Mouse (Mus musculus): ENCODE data around the gene Aldh3b1. TPM values are rescaled to one million over a fixed set of nuclear protein-coding genes. Genes with fewer than 3 reads are reported as not detected.

Aldh3b1 gene
- polyA plus RNA-seq, 1 experiment from 2014 or later: 4.2 TPM

DNA sequence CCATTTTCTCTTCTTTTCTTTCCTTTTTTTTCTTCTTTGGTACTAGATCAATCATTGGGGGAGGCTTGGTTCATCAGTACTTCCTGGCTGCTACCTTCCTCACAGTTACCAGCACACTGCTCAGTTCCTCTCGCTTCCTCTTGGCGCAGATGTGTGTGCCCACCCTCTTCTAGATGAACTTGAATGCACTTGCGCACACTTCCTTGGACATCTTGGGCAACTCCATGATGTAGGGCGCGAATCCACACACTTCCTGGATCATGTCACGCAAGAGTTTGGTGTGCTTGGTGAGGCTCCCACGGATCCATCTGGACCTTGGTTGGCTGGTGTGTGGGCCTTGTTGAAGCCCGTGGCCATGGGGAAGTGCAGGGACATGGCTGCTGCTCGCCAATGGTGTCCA lies 2.1 kb upstream of the Aldh3b1 start:
- 91% methylated on average over 9 of the region's 9 CpGs for WGBS
- no peak overlapping the region for H3K4me2 ChIP-seq (ENCODE audit: low read depth, low read length)
- no peak overlapping the region for H3K27ac ChIP-seq (ENCODE audit: low read length)
- no peaks in the 10 kb centered on the region for H3K36me3 ChIP-seq (ENCODE audit: control insufficient read depth, insufficient read depth, low read length)
- no peaks in the 10 kb centered on the region for H3K9me3 ChIP-seq (ENCODE audit: control insufficient read depth, low read length)
- H3K27me3 ChIP-seq (replicated peaks; ENCODE audit: control insufficient read depth, insufficient read depth, low read length): no peaks in the 10 kb centered on the region
- peaks cover 24% of the 10 kb centered on the region for H3K4me1 ChIP-seq (ENCODE audit: control insufficient read depth, insufficient read depth, low read length)
- no peak overlapping the region for H3K9ac ChIP-seq (ENCODE audit: low read depth, low read length)
- H3K4me3 ChIP-seq (ENCODE audit: low read length): no peak overlapping the region
- ATAC-seq: no peak

GRCm38 (mm10) chr19:3930262-3931057 lies 852 bp upstream of the Aldh3b1 start:
- Histone ChIP-seq H3K9me3 (ENCODE audit: control insufficient read depth, low read length) (no peaks in the 10 kb centered on the region), H3K4me1 (ENCODE audit: control insufficient read depth, insufficient read depth, low read length) (peaks cover 19% of the 10 kb centered on the region), H3K4me3 (ENCODE audit: low read length) (no peak overlapping the region), H3K4me2 (ENCODE audit: low read depth, low read length) (no peak overlapping the region), H3K36me3 (ENCODE audit: control insufficient read depth, insufficient read depth, low read length) (no peaks in the 10 kb centered on the region), H3K9ac (ENCODE audit: low read depth, low read length) (peak overlapping the region; percentile 25; the same call in 1 of the 2 replicates), H3K27me3 (replicated peaks; ENCODE audit: control insufficient read depth, insufficient read depth, low read length) (no peaks in the 10 kb centered on the region), H3K27ac (ENCODE audit: low read length) (peak overlapping the region; percentile 75)
- no peak for ATAC-seq
- WGBS: 66% methylated on average over 21 of the region's 21 CpGs

- no peaks in the 10 kb centered on the region for H3K27me3 ChIP-seq (replicated peaks; ENCODE audit: control insufficient read depth, insufficient read depth, low read length)
- ATAC-seq: no peak
- H3K4me1 ChIP-seq (ENCODE audit: control insufficient read depth, insufficient read depth, low read length): peaks cover 20% of the 10 kb centered on the region
- no peak overlapping the region for H3K4me2 ChIP-seq (ENCODE audit: low read depth, low read length)
- no peaks in the 10 kb centered on the region for H3K9me3 ChIP-seq (ENCODE audit: control insufficient read depth, low read length)
- H3K4me3 ChIP-seq (ENCODE audit: low read length): no peak overlapping the region
- no peak overlapping the region for H3K9ac ChIP-seq (ENCODE audit: low read depth, low read length)
- 76% methylated on average over 4 of the region's 4 CpGs for WGBS
- H3K36me3 ChIP-seq (ENCODE audit: control insufficient read depth, insufficient read depth, low read length): no peaks in the 10 kb centered on the region
- H3K27ac ChIP-seq (ENCODE audit: low read length): peak overlapping the region; percentile 75
Measured at GRCm38 (mm10) chr19:3928779-3929178, 829 bp downstream of the Aldh3b1 start.

- Histone ChIP-seq H3K4me3 (ENCODE audit: low read length) (no peak overlapping the region), H3K9ac (ENCODE audit: low read depth, low read length) (no peak overlapping the region), H3K36me3 (ENCODE audit: control insufficient read depth, insufficient read depth, low read length) (no peaks in the 10 kb centered on the region), H3K4me2 (ENCODE audit: low read depth, low read length) (no peak overlapping the region), H3K4me1 (ENCODE audit: control insufficient read depth, insufficient read depth, low read length) (peaks cover 20% of the 10 kb centered on the region), H3K27ac (ENCODE audit: low read length) (no peak overlapping the region), H3K9me3 (ENCODE audit: control insufficient read depth, low read length) (no peaks in the 10 kb centered on the region), H3K27me3 (replicated peaks; ENCODE audit: control insufficient read depth, insufficient read depth, low read length) (no peaks in the 10 kb centered on the region)
- 93% methylated on average over 4 of the region's 4 CpGs for WGBS
- ATAC-seq: no peak
Measured at GRCm38 (mm10) chr19:3927989-3928388, 1.6 kb downstream of the Aldh3b1 start.

GRCm38 (mm10) chr19:3926685-3927084 lies 2.9 kb downstream of the Aldh3b1 start:
- Histone ChIP-seq H3K27ac (ENCODE audit: low read length) (no peak overlapping the region), H3K36me3 (ENCODE audit: control insufficient read depth, insufficient read depth, low read length) (no peaks in the 10 kb centered on the region), H3K4me3 (ENCODE audit: low read length) (no peak overlapping the region), H3K4me1 (ENCODE audit: control insufficient read depth, insufficient read depth, low read length) (peaks cover 26% of the 10 kb centered on the region), H3K4me2 (ENCODE audit: low read depth, low read length) (no peak overlapping the region), H3K9me3 (ENCODE audit: control insufficient read depth, low read length) (no peaks in the 10 kb centered on the region), H3K9ac (ENCODE audit: low read depth, low read length) (no peak overlapping the region), H3K27me3 (replicated peaks; ENCODE audit: control insufficient read depth, insufficient read depth, low read length) (no peaks in the 10 kb centered on the region)
- 75% methylated on average over 6 of the region's 6 CpGs for WGBS
- no peak for ATAC-seq

DNA sequence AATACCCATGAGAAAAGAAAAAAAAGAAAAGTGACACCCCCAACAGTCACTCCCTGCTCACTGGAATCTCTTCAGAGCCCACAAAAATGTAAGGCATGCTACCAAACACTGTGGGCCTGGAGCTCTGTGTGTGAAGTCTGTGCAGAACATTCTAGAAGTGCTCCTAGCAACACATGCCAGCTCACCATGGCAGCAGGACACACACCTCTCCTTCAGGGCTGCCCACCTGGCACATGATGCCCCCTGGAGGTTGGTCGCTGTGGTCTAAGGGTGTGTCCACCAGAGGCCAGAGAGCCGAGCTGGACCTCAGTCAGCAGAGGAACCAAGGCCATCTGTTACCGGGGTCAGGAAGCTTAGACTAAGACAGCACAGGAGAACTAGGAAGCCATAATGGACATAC lies 3.3 kb downstream of the Aldh3b1 start:
- Histone ChIP-seq H3K4me3 (ENCODE audit: low read length) (no peak overlapping the region), H3K36me3 (ENCODE audit: control insufficient read depth, insufficient read depth, low read length) (no peaks in the 10 kb centered on the region), H3K9ac (ENCODE audit: low read depth, low read length) (no peak overlapping the region), H3K27ac (ENCODE audit: low read length) (no peak overlapping the region), H3K9me3 (ENCODE audit: control insufficient read depth, low read length) (no peaks in the 10 kb centered on the region), H3K27me3 (replicated peaks; ENCODE audit: control insufficient read depth, insufficient read depth, low read length) (no peaks in the 10 kb centered on the region), H3K4me1 (ENCODE audit: control insufficient read depth, insufficient read depth, low read length) (peaks cover 26% of the 10 kb centered on the region), H3K4me2 (ENCODE audit: low read depth, low read length) (no peak overlapping the region)
- ATAC-seq: no peak
- 70% methylated on average over 3 of the region's 3 CpGs for WGBS

DNA sequence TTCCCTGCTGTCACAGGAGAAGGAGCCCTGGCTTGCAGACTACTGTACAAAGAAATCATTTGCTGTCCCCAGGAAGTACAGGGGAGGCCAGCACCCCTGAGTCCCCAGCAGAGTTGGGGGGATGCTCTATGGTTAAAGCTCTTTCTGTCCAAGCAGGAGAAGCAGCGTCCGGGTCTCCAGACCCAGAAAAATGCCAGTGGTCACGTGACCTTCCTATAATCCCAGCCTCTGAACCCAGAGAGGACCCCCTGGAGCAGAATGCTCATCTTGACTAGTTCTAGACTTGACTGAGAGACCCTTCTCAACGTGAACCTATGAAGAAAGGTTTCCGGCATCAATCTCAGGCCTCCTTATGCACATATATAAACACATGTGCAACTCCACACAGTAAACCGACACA lies 3.7 kb downstream of the Aldh3b1 start:
- H3K4me2 ChIP-seq (ENCODE audit: low read depth, low read length): no peak overlapping the region
- H3K36me3 ChIP-seq (ENCODE audit: control insufficient read depth, insufficient read depth, low read length): no peaks in the 10 kb centered on the region
- no peaks in the 10 kb centered on the region for H3K9me3 ChIP-seq (ENCODE audit: control insufficient read depth, low read length)
- 84% methylated on average over 6 of the region's 6 CpGs for WGBS
- H3K27ac ChIP-seq (ENCODE audit: low read length): no peak overlapping the region
- H3K27me3 ChIP-seq (replicated peaks; ENCODE audit: control insufficient read depth, insufficient read depth, low read length): no peaks in the 10 kb centered on the region
- H3K9ac ChIP-seq (ENCODE audit: low read depth, low read length): no peak overlapping the region
- no peak for ATAC-seq
- no peak overlapping the region for H3K4me3 ChIP-seq (ENCODE audit: low read length)
- H3K4me1 ChIP-seq (ENCODE audit: control insufficient read depth, insufficient read depth, low read length): peaks cover 26% of the 10 kb centered on the region

GRCm38 (mm10) chr19:3924868-3925267 lies 4.7 kb downstream of the Aldh3b1 start:
- ATAC-seq: no peak
- H3K4me3 ChIP-seq (ENCODE audit: low read length): no peak overlapping the region
- H3K36me3 ChIP-seq (ENCODE audit: control insufficient read depth, insufficient read depth, low read length): no peaks in the 10 kb centered on the region
- no peaks in the 10 kb centered on the region for H3K27me3 ChIP-seq (replicated peaks; ENCODE audit: control insufficient read depth, insufficient read depth, low read length)
- 86% methylated on average over 7 of the region's 7 CpGs for WGBS
- H3K4me1 ChIP-seq (ENCODE audit: control insufficient read depth, insufficient read depth, low read length): peaks cover 16% of the 10 kb centered on the region
- no peaks in the 10 kb centered on the region for H3K9me3 ChIP-seq (ENCODE audit: control insufficient read depth, low read length)
- H3K27ac ChIP-seq (ENCODE audit: low read length): no peak overlapping the region
- no peak overlapping the region for H3K9ac ChIP-seq (ENCODE audit: low read depth, low read length)
- no peak overlapping the region for H3K4me2 ChIP-seq (ENCODE audit: low read depth, low read length)

DNA sequence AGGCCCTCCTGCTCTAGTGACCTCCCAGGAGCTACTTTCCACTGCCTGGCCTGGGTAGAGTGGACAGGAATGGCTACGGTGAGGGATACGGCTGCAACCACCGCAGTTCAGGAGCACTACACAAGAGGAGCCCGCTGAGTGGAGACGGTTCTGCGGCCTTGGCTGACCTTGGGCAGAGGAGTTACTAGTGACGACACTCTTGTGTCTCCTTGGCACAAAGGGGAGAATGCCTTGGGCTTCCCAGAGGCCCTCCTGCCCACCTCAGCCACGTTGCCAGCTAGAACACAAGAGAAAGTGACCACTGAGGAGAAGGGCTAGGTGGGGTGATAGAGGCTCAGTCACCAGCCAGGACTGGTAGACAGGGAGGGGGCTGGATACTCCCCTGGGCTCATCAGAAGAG lies 5.4 kb downstream of the Aldh3b1 start:
- ATAC-seq: no peak
- H3K4me1 ChIP-seq (ENCODE audit: control insufficient read depth, insufficient read depth, low read length): peaks cover 9% of the 10 kb centered on the region
- peak overlapping the region; percentile 1 for H3K27ac ChIP-seq (ENCODE audit: low read length)
- H3K9me3 ChIP-seq (ENCODE audit: control insufficient read depth, low read length): no peaks in the 10 kb centered on the region
- H3K27me3 ChIP-seq (replicated peaks; ENCODE audit: control insufficient read depth, insufficient read depth, low read length): no peaks in the 10 kb centered on the region
- H3K36me3 ChIP-seq (ENCODE audit: control insufficient read depth, insufficient read depth, low read length): no peaks in the 10 kb centered on the region
- WGBS: 75% methylated on average over 8 of the region's 8 CpGs
- no peak overlapping the region for H3K4me3 ChIP-seq (ENCODE audit: low read length)
- H3K9ac ChIP-seq (ENCODE audit: low read depth, low read length): no peak overlapping the region
- H3K4me2 ChIP-seq (ENCODE audit: low read depth, low read length): no peak overlapping the region

DNA sequence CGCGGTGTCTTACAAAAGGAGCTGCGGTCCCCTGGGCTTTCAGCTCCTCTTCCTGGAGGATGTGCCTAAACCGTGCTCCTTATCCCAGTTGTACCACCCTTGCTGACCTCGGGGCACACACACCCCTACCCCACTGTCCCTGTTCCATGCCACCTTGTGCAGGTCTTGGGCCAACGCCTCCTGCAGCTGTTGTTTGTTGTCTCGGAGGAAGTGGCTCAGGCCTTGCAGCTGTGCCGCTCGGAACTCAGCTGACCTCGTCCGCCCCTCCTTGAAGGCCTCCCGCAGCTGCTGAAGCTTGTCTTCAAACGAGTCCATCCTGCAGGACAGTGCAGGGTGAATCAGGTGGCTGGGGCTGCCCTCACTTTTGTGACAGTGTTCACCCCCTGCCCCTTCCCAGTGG lies 6.0 kb downstream of the Aldh3b1 start:
- Histone ChIP-seq H3K4me2 (ENCODE audit: low read depth, low read length) (no peak overlapping the region), H3K9ac (ENCODE audit: low read depth, low read length) (no peak overlapping the region), H3K27me3 (replicated peaks; ENCODE audit: control insufficient read depth, insufficient read depth, low read length) (no peaks in the 10 kb centered on the region), H3K4me1 (ENCODE audit: control insufficient read depth, insufficient read depth, low read length) (peaks cover 9% of the 10 kb centered on the region; the same call in 1 of the 2 replicates), H3K9me3 (ENCODE audit: control insufficient read depth, low read length) (no peaks in the 10 kb centered on the region), H3K36me3 (ENCODE audit: control insufficient read depth, insufficient read depth, low read length) (no peaks in the 10 kb centered on the region), H3K27ac (ENCODE audit: low read length) (peak overlapping the region; percentile 1), H3K4me3 (ENCODE audit: low read length) (no peak overlapping the region)
- WGBS: 56% methylated on average over 13 of the region's 13 CpGs
- ATAC-seq: 0 out of 2 replicates have a peak, but pooled peaks have one; percentile 14
